Comparison of ENCODE assay signal across 9 mouse cellular contexts in genomic region chr12:86779206-86779989, GRCm38 (mm10). TPM values are rescaled to one million over a fixed set of nuclear protein-coding genes. Genes with fewer than 3 reads are reported as not detected.
DNase-seq lines count a peak whose midpoint lies in the region; ATAC-seq and TF ChIP-seq lines count a peak whose summit lies in the region.
"Had no signal": no experiment of that assay in that cellular context is flagged by ENCODE, and none has a peak within 500 bp of the region (broad histone marks: within the 10 kb centered on the region; RNA-seq: fewer than 3 reads in every experiment).

No protein-coding gene starts in this region.

- no peaks in the 10 kb centered on the region for H3K36me3 ChIP-seq in kidney, adult 2 months (ENCODE audit: control insufficient read depth, insufficient read depth, low read length)
- no peaks in the 10 kb centered on the region for H3K36me3 ChIP-seq in kidney, embryonic 14.5 days (ENCODE audit: control insufficient read depth, insufficient read depth, low read length)

- H3K9me3 ChIP-seq in kidney, embryonic 14.5 days (ENCODE audit: control insufficient read depth, low read length), result no peaks in the 10 kb centered on the region

- H3K27me3 ChIP-seq in kidney, adult 2 months (replicated peaks; ENCODE audit: control insufficient read depth, insufficient read depth, low read length), result no peaks in the 10 kb centered on the region
- no peaks in the 10 kb centered on the region for H3K27me3 ChIP-seq in kidney, embryonic 14.5 days (ENCODE audit: control insufficient read depth, insufficient read depth, low read length)

- TF ChIP-seq POLR2A in kidney, adult 2 months (IDR thresholded peaks at IDR 0.05; ENCODE audit: low read depth, low read length), result no peak

- TF ChIP-seq CTCF in kidney, adult 2 months (conservative IDR thresholded peaks at IDR 0.05; ENCODE audit: insufficient read depth, insufficient read length, low read depth, low read length), result peak; percentile 21; the same call in 1 of the 2 replicates

- no peak overlapping the region for H3K9ac ChIP-seq in kidney, embryonic 14.5 days (ENCODE audit: low read depth, low read length)

- WGBS in kidney, adult 2 months, result 67% methylated on average over 11 of the region's 11 CpGs
- 57% methylated on average over 11 of the region's 11 CpGs for WGBS in kidney, embryonic 14.5 days

- peak; percentile 80 for DNase-seq in kidney, adult 2 months
- peak; percentile 76 for DNase-seq in CD4-positive, CD25-positive, alpha-beta regulatory T cell, adult 2 months (ENCODE audit: low read depth, low spot score)
- DNase-seq in adipocyte (ENCODE audit: low spot score), result peak; percentile 76
- peak; percentile 71 for DNase-seq in kidney, postnatal 14 days
- peak; percentile 47 for DNase-seq in thymus, postnatal 4 days
- no peak for DNase-seq in cerebellum, postnatal 36 days
- DNase-seq in c-Kit-positive CD71-positive TER-119-positive erythroid progenitor cells, embryonic 14.5 days (ENCODE audit: low spot score), result no peak

- H3K27ac ChIP-seq in kidney, adult 2 months (ENCODE audit: insufficient read depth, low read depth, low read length), result no peak overlapping the region
- no peak overlapping the region for H3K27ac ChIP-seq in kidney, embryonic 14.5 days (ENCODE audit: low read depth, low read length)

- no peak for ATAC-seq in kidney, embryonic 14.5 days (ENCODE audit: low FRiP score, low TSS enrichment)

- H3K4me1 ChIP-seq in kidney, adult 2 months (ENCODE audit: control insufficient read depth, insufficient read depth, low read length), result no peaks in the 10 kb centered on the region; the same call in 1 of the 2 replicates
- H3K4me1 ChIP-seq in kidney, embryonic 14.5 days (ENCODE audit: control insufficient read depth, insufficient read depth, low read length), result peaks cover 5% of the 10 kb centered on the region; the same call in 1 of the 2 replicates

- H3K4me3 ChIP-seq in kidney, adult 2 months (ENCODE audit: insufficient read depth, low read depth, low read length), result no peak overlapping the region
- no peak overlapping the region for H3K4me3 ChIP-seq in kidney, embryonic 14.5 days (ENCODE audit: low read length)

- no peak overlapping the region for H3K4me2 ChIP-seq in kidney, embryonic 14.5 days (replicated peaks; ENCODE audit: low read depth, low read length)

RNA-seq across cellular contexts. Expression of gene Lrrc74a, which starts 45.2 kb away (rescaled TPM):
- polyA plus RNA-seq in kidney, adult 2 months (2012; rRNA removed), result not detected in 2 replicates
- polyA plus RNA-seq in kidney, embryonic 14.5 days (2014; fragmentation: Nextera tagmentation; extraction: Ambion mirVana), result not detected in 2 replicates
- polyA plus RNA-seq: spleen, adult 2 months had no signal

RNA-seq across cellular contexts. Expression of gene Angel1, which starts 53.1 kb away (rescaled TPM):
- polyA plus RNA-seq in kidney, adult 2 months (2012; rRNA removed), result 7.3 and 8.7 TPM in 2 replicates
- 7.9 and 10.2 TPM in 2 replicates for polyA plus RNA-seq in kidney, embryonic 14.5 days (2014; fragmentation: Nextera tagmentation; extraction: Ambion mirVana)

Comparison
In these comparisons a context has a peak if more than half of its experiments do, and no peak if none do; other contexts are left out.
1. DNase-seq: peak in kidney, adult 2 months (single experiment), CD4-positive, CD25-positive, alpha-beta regulatory T cell, adult 2 months (single experiment), adipocyte (single experiment), kidney, postnatal 14 days (single experiment) and thymus, postnatal 4 days (single experiment); none in cerebellum, postnatal 36 days (0 of 2) and c-Kit-positive CD71-positive TER-119-positive erythroid progenitor cells, embryonic 14.5 days (single experiment).